8 mouse cellular contexts compared by ENCODE assay signal in genomic region chr3:79664787-79665408, GRCm38 (mm10). TPM values are rescaled to one million over a fixed set of nuclear protein-coding genes. Genes with fewer than 3 reads are reported as not detected.
DNase-seq lines count a peak whose midpoint lies in the region; ATAC-seq and TF ChIP-seq lines count a peak whose summit lies in the region.

No protein-coding gene starts in this region.

- DNase-seq in 3T3-L1 (ENCODE audit: low read depth, low spot score) (peak; percentile 76), CH12.LX (ENCODE audit: extremely low read depth) (peak; percentile 76)
- DNase-seq in kidney, adult 8-10 months = peak; percentile 29 to 35
- DNase-seq in liver, embryonic 14.5 days (ENCODE audit: low read depth in 3 of 3, low spot score in 3 of 3) = peak; percentile 28 to 31 (median 29)
- DNase-seq in retina, adult 2 months (ENCODE audit: low read depth, low spot score) = peak; percentile 44
- no peak for DNase-seq in ovary, adult 18-20 months (ENCODE audit: low spot score)

- H3K4me2 ChIP-seq in CH12.LX (ENCODE audit: insufficient read depth, low read depth, poor library complexity, severe bottlenecking) = no peak overlapping the region
- no peak overlapping the region for H3K4me2 ChIP-seq in forebrain, embryonic 15.5 days (replicated peaks)
- H3K4me2 ChIP-seq in liver, embryonic 14.5 days (ENCODE audit: low read depth) = no peak overlapping the region

- no peak overlapping the region for H3K4me3 ChIP-seq in CH12.LX (replicated peaks in 1 of 3; ENCODE audit: low read depth in 2 of 3, low read length in 2 of 3, poor library complexity in 1 of 3)
- no peak overlapping the region for H3K4me3 ChIP-seq in forebrain, embryonic 15.5 days
- no peak overlapping the region for H3K4me3 ChIP-seq in liver, embryonic 14.5 days (ENCODE audit: insufficient read depth in 1 of 2, low read depth in 2 of 2, low read length in 2 of 2)

- H3K4me1 ChIP-seq in CH12.LX (ENCODE audit: control insufficient read depth in 1 of 2, insufficient read depth in 2 of 2) = peaks cover 0 to 3% of the 10 kb centered on the region in 2 experiments; a peak in 1 of 4 replicates
- H3K4me1 ChIP-seq in forebrain, embryonic 15.5 days = no peaks in the 10 kb centered on the region
- no peaks in the 10 kb centered on the region for H3K4me1 ChIP-seq in liver, embryonic 14.5 days (replicated peaks; ENCODE audit: control insufficient read depth in 2 of 2, insufficient read depth in 2 of 2, low read length in 1 of 2)

- no peaks in the 10 kb centered on the region for H3K9me3 ChIP-seq in CH12.LX (replicated peaks; ENCODE audit: low read length)
- H3K9me3 ChIP-seq in forebrain, embryonic 15.5 days = no peaks in the 10 kb centered on the region
- H3K9me3 ChIP-seq in liver, embryonic 14.5 days (ENCODE audit: control insufficient read depth, low read length) = no peaks in the 10 kb centered on the region

- no peak for TF ChIP-seq POLR2A in CH12.LX (IDR thresholded peaks at IDR 0.05; ENCODE audit: low read depth, low read length)

- TF ChIP-seq RAD21 in CH12.LX (IDR thresholded peaks at IDR 0.05; ENCODE audit: low read depth, low read length) = peak; percentile 79

- no peak for TF ChIP-seq EP300 in CH12.LX (IDR thresholded peaks at IDR 0.05; ENCODE audit: low read length)
- TF ChIP-seq EP300 in liver, embryonic 14.5 days (IDR thresholded peaks at IDR 0.05; ENCODE audit: low read depth) = no peak

- H3K27ac ChIP-seq in CH12.LX (ENCODE audit: insufficient read depth, low read depth) = no peak overlapping the region
- H3K27ac ChIP-seq in forebrain, embryonic 15.5 days (replicated peaks) = no peak overlapping the region
- H3K27ac ChIP-seq in liver, embryonic 14.5 days = no peak overlapping the region

- no peaks in the 10 kb centered on the region for H3K36me3 ChIP-seq in CH12.LX (replicated peaks in 1 of 2; ENCODE audit: control insufficient read depth in 1 of 2, insufficient read depth in 1 of 2, low read length in 1 of 2)
- H3K36me3 ChIP-seq in forebrain, embryonic 15.5 days = no peaks in the 10 kb centered on the region
- no peaks in the 10 kb centered on the region for H3K36me3 ChIP-seq in liver, embryonic 14.5 days (replicated peaks; ENCODE audit: control insufficient read depth, insufficient read depth, low read depth)

- 39% methylated on average over 9 of the region's 9 CpGs for WGBS in forebrain, embryonic 15.5 days
- WGBS in liver, embryonic 14.5 days (ENCODE audit: insufficient replicate concordance) = 32% methylated on average over 9 of the region's 9 CpGs

- peak; percentile 81 to 88 for TF ChIP-seq CTCF in CH12.LX (conservative IDR thresholded peaks at IDR 0.05 in 1 of 2, IDR thresholded peaks at IDR 0.05 in 1 of 2; ENCODE audit: low read depth in 2 of 2, low read length in 2 of 2)
- TF ChIP-seq CTCF in liver, embryonic 14.5 days (IDR thresholded peaks at IDR 0.05; ENCODE audit: low read depth) = peak; percentile 83

- in situ Hi-C loops in CH12.LX (cut with MboI; ENCODE audit: low pct_ligation_motif_present, low pct_unique_long_range_greater_than_20kb, low sequenced_read_pairs) = loop anchor here (5.0 kb wide), 1 partner anchor 147 kb away; no protein-coding TSS in a partner anchor

- H3K79me2 ChIP-seq in CH12.LX (replicated peaks; ENCODE audit: control insufficient read depth, extremely low read depth, insufficient read depth, poor library complexity, severe bottlenecking) = no peaks in the 10 kb centered on the region

- H3K27me3 ChIP-seq in CH12.LX (replicated peaks) = no peaks in the 10 kb centered on the region
- no peaks in the 10 kb centered on the region for H3K27me3 ChIP-seq in forebrain, embryonic 15.5 days
- no peaks in the 10 kb centered on the region; the same call in 1 of the 2 replicates for H3K27me3 ChIP-seq in liver, embryonic 14.5 days (ENCODE audit: control insufficient read depth, insufficient read depth, low read length)

- peak; percentile 77 for ATAC-seq in cerebellum, adult (ENCODE audit: insufficient number of reproducible peaks, low FRiP score, low TSS enrichment)
- peak; percentile 66 for ATAC-seq in forebrain, embryonic 15.5 days (replicated peaks)
- no peak for ATAC-seq in liver, embryonic 14.5 days (ENCODE audit: insufficient read depth)

- dilution Hi-C loops in CH12.LX (cut with MboI; ENCODE audit: extremely low pct_ligation_motif_present, extremely low pct_unique_long_range_greater_than_20kb, low sequenced_read_pairs) = no loop called here

- no peak overlapping the region for H3K9ac ChIP-seq in CH12.LX (ENCODE audit: insufficient read depth, low read depth)
- H3K9ac ChIP-seq in forebrain, embryonic 15.5 days (replicated peaks) = no peak overlapping the region
- H3K9ac ChIP-seq in liver, embryonic 14.5 days (replicated peaks) = no peak overlapping the region

TF ChIP-seq in CH12.LX, 34 proteins besides CTCF, POLR2A, EP300 and RAD21:
- TF ChIP-seq USF1 (IDR thresholded peaks at IDR 0.05; ENCODE audit: low read depth, low read length) (no peak), SIN3A (IDR thresholded peaks at IDR 0.05; ENCODE audit: low read length) (no peak), USF2 (conservative IDR thresholded peaks at IDR 0.05; ENCODE audit: low read depth, low read length) (no peak), ELF1 (IDR thresholded peaks at IDR 0.05; ENCODE audit: low read depth, low read length) (no peak), ZKSCAN1 (IDR thresholded peaks at IDR 0.05; ENCODE audit: borderline replicate concordance, low read depth, low read length) (no peak), POLR2AphosphoS2 (IDR thresholded peaks at IDR 0.05; ENCODE audit: low read depth, low read length) (no peak), BHLHE40 (IDR thresholded peaks at IDR 0.05; ENCODE audit: low read depth, low read length) (no peak), MAFK (IDR thresholded peaks at IDR 0.05; ENCODE audit: insufficient replicate concordance, low read length) (no peak), SMC3 (IDR thresholded peaks at IDR 0.05; ENCODE audit: low read depth, low read length) (peak; percentile 89), UBTF (IDR thresholded peaks at IDR 0.05; ENCODE audit: low read depth, low read length) (no peak), MEF2A (IDR thresholded peaks at IDR 0.05; ENCODE audit: borderline replicate concordance, low read depth, low read length) (peak; percentile 21; the same call in 1 of the 2 replicates), GABPA (IDR thresholded peaks at IDR 0.05; ENCODE audit: insufficient replicate concordance, low read depth, low read length) (no peak), ZC3H11A (IDR thresholded peaks at IDR 0.05; ENCODE audit: low read depth, low read length) (peak; percentile 16; the same call in 1 of the 2 replicates), MXI1 (IDR thresholded peaks at IDR 0.05; ENCODE audit: low read depth, low read length) (no peak), PAX5 (IDR thresholded peaks at IDR 0.05; ENCODE audit: low read length) (no peak), E2F4 (IDR thresholded peaks at IDR 0.05; ENCODE audit: insufficient replicate concordance, low read depth, low read length) (no peak), KAT2A (IDR thresholded peaks at IDR 0.05; ENCODE audit: insufficient replicate concordance, low read length) (no peak), NRF1 (IDR thresholded peaks at IDR 0.05; ENCODE audit: low read depth, low read length) (no peak), ETS1 (conservative IDR thresholded peaks at IDR 0.05; ENCODE audit: low read depth, low read length) (no peak), JUND (conservative IDR thresholded peaks at IDR 0.05; ENCODE audit: low read depth, low read length) (no peak)
TF ChIP-seq in CH12.LX: peak in this region for 3.

RNA-seq across cellular contexts. Expression of gene Etfdh, which starts 35.6 kb away (rescaled TPM):
- total RNA-seq in CH12.LX (2012; rRNA removed) (20.1 and 22.4 TPM in 2 replicates), CH12.LX (2014; rRNA removed) (30.0 and 32.1 TPM in 2 replicates)
- 22.0 and 22.6 TPM in 2 replicates for polyA plus RNA-seq in CH12.LX (2012; ENCODE audit: insufficient read length, low read depth)
- polyA plus RNA-seq in forebrain, embryonic 15.5 days (2015; fragmentation: Nextera tagmentation; extraction: Ambion mirVana) = 40.2 and 42.6 TPM in 2 replicates
- 16.6 and 21.7 TPM in 2 replicates for polyA plus RNA-seq in liver, embryonic 14.5 days (2012; rRNA removed)
- 40.7 and 46.7 TPM in 2 replicates for polyA plus RNA-seq in liver, embryonic 14.5 days (2014; fragmentation: Nextera tagmentation; extraction: Ambion mirVana)

RNA-seq across cellular contexts. Expression of gene 4930579G24Rik, which starts 36.0 kb away (rescaled TPM):
- total RNA-seq in CH12.LX (2012; rRNA removed) = 10.0 and 10.2 TPM in 2 replicates
- 14.2 and 15.7 TPM in 2 replicates for total RNA-seq in CH12.LX (2014; rRNA removed)
- 7.4 and 9.4 TPM in 2 replicates for polyA plus RNA-seq in CH12.LX (2012; ENCODE audit: insufficient read length, low read depth)
- polyA plus RNA-seq in forebrain, embryonic 15.5 days (2015; fragmentation: Nextera tagmentation; extraction: Ambion mirVana) = 9.6 and 11.1 TPM in 2 replicates
- polyA plus RNA-seq in liver, embryonic 14.5 days (2012; rRNA removed) = 7.3 and 8.3 TPM in 2 replicates
- 15.3 and 16.8 TPM in 2 replicates for polyA plus RNA-seq in liver, embryonic 14.5 days (2014; fragmentation: Nextera tagmentation; extraction: Ambion mirVana)
